Mouse (Mus musculus): Measurements from ENCODE around the gene Usp37. TPM values are rescaled to one million over a fixed set of nuclear protein-coding genes. Genes with fewer than 3 reads are reported as not detected.
A peak's percentile ranks its signal among the peaks of the same experiment; 100 is the strongest.
"Not testable (repeated sequence)": the region's sequence is repeated elsewhere in the genome, so short reads cannot be mapped to it uniquely, and the experiment has no call there.

Gene Usp37
- total RNA-seq, 2 experiments from 2014 or later: 8.7 to 9.0 TPM

GRCm38 (mm10) chr1:74408589-74409504, 135.2 kb downstream of the Usp37 start, which contains the start of gene Vil1:
Vil1 (plus strand) TSS chr1:74409376.
- intact Hi-C loops (cut with DNase I): no loop called here
- Histone ChIP-seq H3K27ac (no peak within 1 kb of the TSS), H3K4me3 (no peak within 1 kb of the TSS)
- TF ChIP-seq CTCF (IDR thresholded peaks at IDR 0.05): no peak
- no peak for DNase-seq

DNA sequence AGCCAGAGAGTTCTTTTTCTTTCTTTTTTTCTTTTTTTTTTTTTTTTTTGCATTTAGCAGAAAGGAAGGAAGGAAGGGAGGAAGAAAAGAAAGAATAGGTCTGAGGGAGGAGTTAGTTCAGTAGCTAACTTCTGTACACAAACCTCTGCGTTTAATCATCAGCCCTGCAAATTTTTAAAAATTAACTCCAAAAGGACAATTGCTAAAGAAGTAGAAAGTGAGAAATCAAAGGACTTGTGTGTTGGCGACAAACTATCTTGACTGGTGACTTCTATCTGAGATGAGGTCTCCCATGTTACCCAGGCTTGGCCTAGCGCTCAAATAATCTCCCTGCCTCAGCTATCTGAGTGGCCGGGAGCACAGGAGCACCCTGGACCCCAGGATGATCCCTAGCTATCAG, 139.9 kb downstream of the Usp37 start:
- TF ChIP-seq CTCF (IDR thresholded peaks at IDR 0.05): no peak
- Histone ChIP-seq H3K4me3 (no peak overlapping the region), H3K27ac (no peak overlapping the region)
- no peak for DNase-seq
- intact Hi-C loops (cut with DNase I): loop anchor here (5.0 kb wide), 1 partner anchor 48 kb away; no protein-coding TSS in a partner anchor

GRCm38 (mm10) chr1:74401015-74401702, 142.9 kb downstream of the Usp37 start:
- Histone ChIP-seq H3K27ac (no peak overlapping the region), H3K4me3 (no peak overlapping the region)
- intact Hi-C loops (cut with DNase I): loop anchor here (5.0 kb wide), 1 partner anchor 51 kb away; no protein-coding TSS in a partner anchor
- TF ChIP-seq CTCF (IDR thresholded peaks at IDR 0.05): no peak
- no peak for DNase-seq

DNA sequence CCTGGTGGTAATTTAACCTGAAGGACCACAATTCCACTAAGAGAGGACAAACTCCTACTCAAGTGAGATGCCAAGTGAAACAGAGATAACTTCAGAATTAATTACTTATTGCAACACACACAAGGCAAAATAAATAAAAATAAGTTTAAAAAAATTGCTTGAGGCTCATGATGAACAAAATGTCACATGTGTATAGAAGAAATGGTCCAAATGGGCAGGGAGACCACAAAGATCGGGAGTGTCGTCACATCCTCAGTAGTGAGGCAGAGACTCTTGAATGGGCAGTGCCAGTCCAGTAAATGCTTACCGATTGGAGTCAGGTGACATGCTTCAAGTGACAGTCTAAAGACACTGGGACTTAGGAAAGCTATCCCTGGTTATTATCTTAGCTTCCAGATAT, 143.6 kb downstream of the Usp37 start:
- no peak for TF ChIP-seq CTCF (IDR thresholded peaks at IDR 0.05)
- DNase-seq: no peak
- no peak overlapping the region for H3K4me3 ChIP-seq
- intact Hi-C loops (cut with DNase I): loop anchor here (5.0 kb wide), 1 partner anchor 52 kb away; no protein-coding TSS in a partner anchor
- no peak overlapping the region for H3K27ac ChIP-seq

- DNase-seq: peak; percentile 75
- intact Hi-C loops (cut with DNase I): loop anchor here (10.0 kb wide), 1 partner anchor 917 kb away; the partner anchor contains the start of gene Dnpep
- Histone ChIP-seq H3K4me3 (peak overlapping the region; percentile 78), H3K27ac (peak overlapping the region; percentile 92)
- peak; percentile 83 for TF ChIP-seq CTCF (IDR thresholded peaks at IDR 0.05)
Measured at GRCm38 (mm10) chr1:74397919-74398451, 146.1 kb downstream of the Usp37 start.

DNA sequence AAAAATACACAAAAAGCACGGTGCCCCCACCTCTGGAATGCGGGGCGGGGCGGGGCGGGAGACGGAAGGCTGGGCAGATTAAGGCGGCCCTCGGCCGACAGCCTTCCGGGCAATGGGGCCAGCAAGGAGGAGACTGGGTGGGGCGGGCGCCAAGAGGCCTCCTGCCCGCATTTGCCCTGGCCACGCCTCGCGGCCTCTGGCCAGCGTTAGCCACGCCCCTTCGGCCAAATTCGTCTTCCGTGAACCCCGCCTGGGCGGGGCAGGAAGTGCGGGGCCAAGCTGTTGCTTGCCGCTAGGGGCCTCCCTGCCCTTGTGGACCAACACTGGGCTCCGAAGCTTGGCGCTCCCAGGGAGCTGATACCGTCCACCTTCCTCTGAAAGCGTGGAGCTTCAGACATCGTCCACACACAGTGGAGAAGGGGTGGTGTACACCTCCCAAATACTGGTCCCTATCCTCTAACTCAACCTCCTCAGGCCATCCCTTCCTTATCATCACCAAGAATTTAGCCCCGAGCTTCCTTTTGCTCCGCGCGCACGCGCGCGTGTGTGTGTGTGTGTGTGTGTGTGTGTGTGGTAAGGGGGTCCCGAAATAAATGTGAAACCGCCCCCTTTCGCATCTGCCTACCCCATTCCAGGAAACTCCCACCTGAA, 146.7 kb downstream of the Usp37 start:
- DNase-seq: peak; percentile 100
- TF ChIP-seq CTCF (IDR thresholded peaks at IDR 0.05): peak; percentile 87
- Histone ChIP-seq H3K4me3 (peak overlapping the region; percentile 78), H3K27ac (peak overlapping the region; percentile 92)
- intact Hi-C loops (cut with DNase I): loop anchor here (10.0 kb wide), 1 partner anchor 917 kb away; the partner anchor contains the start of gene Dnpep

- not testable (repeated sequence) for DNase-seq
- intact Hi-C loops (cut with DNase I): loop anchor here (10.0 kb wide), 1 partner anchor 918 kb away; the partner anchor contains the start of gene Dnpep
- peak overlapping the region; percentile 92 for H3K27ac ChIP-seq
- peak overlapping the region; percentile 78 for H3K4me3 ChIP-seq
Measured at GRCm38 (mm10) chr1:74396456-74397222, 147.4 kb downstream of the Usp37 start.

- intact Hi-C loops (cut with DNase I): loop anchor here (10.0 kb wide), 1 partner anchor 920 kb away; the partner anchor contains the start of gene Dnpep
- H3K27ac ChIP-seq: peak overlapping the region; percentile 24; the same call in 1 of the 2 replicates
- no peak for TF ChIP-seq CTCF (IDR thresholded peaks at IDR 0.05)
- DNase-seq: no peak
- no peak overlapping the region for H3K4me3 ChIP-seq
Measured at GRCm38 (mm10) chr1:74395290-74395689, 148.8 kb downstream of the Usp37 start.

DNA sequence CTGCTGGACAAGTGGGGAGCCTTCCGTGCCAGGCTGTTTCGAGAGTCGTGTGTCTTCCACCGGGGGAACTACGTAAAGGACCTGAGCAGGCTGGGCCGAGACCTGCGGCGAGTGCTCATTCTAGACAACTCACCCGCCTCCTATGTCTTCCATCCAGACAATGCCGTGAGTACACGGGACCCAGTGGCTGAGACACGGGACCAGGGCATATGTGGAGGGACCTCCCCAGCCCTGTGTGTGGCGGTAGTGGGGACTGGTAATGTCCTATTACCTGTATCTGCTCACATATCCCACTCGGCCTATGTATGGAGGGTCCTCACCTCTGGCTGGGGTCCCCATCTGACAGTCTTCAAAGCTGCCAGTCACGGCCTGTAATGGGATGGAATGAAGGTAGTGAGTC, 149.2 kb downstream of the Usp37 start:
- Histone ChIP-seq H3K4me3 (no peak overlapping the region), H3K27ac (peak overlapping the region; percentile 24; the same call in 1 of the 2 replicates)
- TF ChIP-seq CTCF (IDR thresholded peaks at IDR 0.05): no peak
- DNase-seq: no peak
- intact Hi-C loops (cut with DNase I): loop anchor here (10.0 kb wide), 1 partner anchor 920 kb away; the partner anchor contains the start of gene Dnpep

DNA sequence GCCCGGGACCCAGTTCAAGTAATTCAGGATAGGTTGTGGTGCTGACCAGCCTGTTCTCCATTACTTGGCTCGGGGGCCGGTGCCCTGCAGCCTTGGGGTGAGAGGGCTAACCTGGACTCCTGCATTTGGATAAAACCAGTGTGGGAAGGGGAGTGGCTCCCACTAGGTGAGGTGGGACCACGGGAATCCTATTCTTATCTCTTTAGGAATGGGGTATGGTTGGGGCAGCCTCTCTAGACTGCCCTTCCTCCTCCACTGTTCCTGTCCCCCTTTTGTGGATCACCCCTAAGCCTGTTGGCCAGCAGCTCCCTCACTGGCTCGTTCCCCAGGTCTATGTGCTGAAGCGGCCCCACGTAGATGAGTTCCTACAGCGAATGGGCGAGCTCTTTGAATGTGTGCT, 149.8 kb downstream of the Usp37 start:
- H3K4me3 ChIP-seq: no peak overlapping the region
- 0 out of 2 replicates have a peak overlapping the region, but pooled peaks have one; percentile 4 for H3K27ac ChIP-seq
- DNase-seq: no peak
- intact Hi-C loops (cut with DNase I): loop anchor here (10.0 kb wide), 1 partner anchor 920 kb away; the partner anchor contains the start of gene Dnpep
- TF ChIP-seq CTCF (IDR thresholded peaks at IDR 0.05): no peak

DNA sequence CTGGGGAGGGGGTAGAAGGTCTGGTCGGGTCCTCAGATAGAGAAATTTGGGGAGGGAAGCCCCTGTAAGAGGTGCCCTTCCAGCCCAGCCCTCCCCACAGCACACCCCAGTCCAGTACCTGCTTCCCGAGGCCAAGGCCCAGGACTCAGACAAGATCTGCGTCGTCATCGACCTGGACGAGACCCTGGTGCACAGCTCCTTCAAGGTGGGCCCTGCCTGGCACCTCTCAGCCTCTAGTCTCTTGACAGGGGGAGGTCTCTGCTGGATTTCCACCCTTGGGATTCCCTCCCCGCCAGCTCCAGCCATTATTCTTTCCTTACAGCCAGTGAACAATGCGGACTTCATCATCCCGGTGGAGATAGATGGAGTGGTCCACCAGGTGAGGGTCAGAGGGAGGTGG, 150.4 kb downstream of the Usp37 start:
- peak overlapping the region; percentile 4; the same call in 1 of the 2 replicates for H3K27ac ChIP-seq
- no peak for DNase-seq
- no peak for TF ChIP-seq CTCF (IDR thresholded peaks at IDR 0.05)
- H3K4me3 ChIP-seq: peak overlapping the region; percentile 99; the same call in 1 of the 2 replicates
- intact Hi-C loops (cut with DNase I): loop anchor here (10.0 kb wide), 1 partner anchor 921 kb away; the partner anchor contains the start of gene Dnpep

Measured in gastrocnemius, adult 2 months (tissue).